Mouse (Mus musculus): ENCODE measurements around the gene Cbl. TPM values are rescaled to one million over a fixed set of nuclear protein-coding genes. Genes with fewer than 3 reads are reported as not detected.

The Cbl gene
- polyA plus RNA-seq, 1 experiment from 2014 or later: 4.9 TPM

- 6% methylated on average over 23 of the region's 23 CpGs for WGBS
- ATAC-seq (ENCODE audit: low FRiP score, low TSS enrichment) (peak; percentile 19), DNase-seq (ENCODE audit: low spot score) (no peak)
- peak overlapping the region; percentile 85 for H3K4me2 ChIP-seq (replicated peaks; ENCODE audit: low read depth)
- no peak for TF ChIP-seq EP300 (optimal IDR thresholded peaks at IDR 0.05)
- peak; percentile 47 for TF ChIP-seq CTCF (IDR thresholded peaks at IDR 0.05; ENCODE audit: low read depth)
- H3K9ac ChIP-seq (ENCODE audit: low read length): peak overlapping the region; percentile 94
- H3K9me3 ChIP-seq (ENCODE audit: control insufficient read depth, low read length): no peaks in the 10 kb centered on the region
- H3K27ac ChIP-seq (replicated peaks): peak overlapping the region; percentile 97
- H3K4me3 ChIP-seq (ENCODE audit: low read depth, low read length): peak overlapping the region; percentile 56
- H3K4me1 ChIP-seq (replicated peaks; ENCODE audit: control insufficient read depth, insufficient read depth): 0 out of 2 replicates have a peak, but pooled peaks cover 2% of the 10 kb centered on the region
- H3K36me3 ChIP-seq (ENCODE audit: control insufficient read depth, insufficient read depth, low read length): no peaks in the 10 kb centered on the region
- no peaks in the 10 kb centered on the region for H3K27me3 ChIP-seq (ENCODE audit: control insufficient read depth, insufficient read depth, low read length)
Observed at GRCm38 (mm10) chr9:44267319-44268026, 33.6 kb upstream of the Cbl start.

GRCm38 (mm10) chr9:44266478-44267226 lies 32.8 kb upstream of the Cbl start:
- H3K27ac ChIP-seq (replicated peaks): peak overlapping the region; percentile 97
- H3K4me1 ChIP-seq (replicated peaks; ENCODE audit: control insufficient read depth, insufficient read depth): 0 out of 2 replicates have a peak, but pooled peaks cover 2% of the 10 kb centered on the region
- H3K36me3 ChIP-seq (ENCODE audit: control insufficient read depth, insufficient read depth, low read length): no peaks in the 10 kb centered on the region
- H3K9ac ChIP-seq (ENCODE audit: low read length): peak overlapping the region; percentile 94; the same call in 1 of the 2 replicates
- H3K9me3 ChIP-seq (ENCODE audit: control insufficient read depth, low read length): no peaks in the 10 kb centered on the region
- DNase-seq (ENCODE audit: low spot score) (no peak), ATAC-seq (ENCODE audit: low FRiP score, low TSS enrichment) (no peak)
- WGBS: 38% methylated on average over 8 of the region's 8 CpGs
- no peaks in the 10 kb centered on the region for H3K27me3 ChIP-seq (ENCODE audit: control insufficient read depth, insufficient read depth, low read length)
- H3K4me2 ChIP-seq (replicated peaks; ENCODE audit: low read depth): peak overlapping the region; percentile 85
- no peak for TF ChIP-seq EP300 (optimal IDR thresholded peaks at IDR 0.05)
- peak overlapping the region; percentile 56 for H3K4me3 ChIP-seq (ENCODE audit: low read depth, low read length)

DNA sequence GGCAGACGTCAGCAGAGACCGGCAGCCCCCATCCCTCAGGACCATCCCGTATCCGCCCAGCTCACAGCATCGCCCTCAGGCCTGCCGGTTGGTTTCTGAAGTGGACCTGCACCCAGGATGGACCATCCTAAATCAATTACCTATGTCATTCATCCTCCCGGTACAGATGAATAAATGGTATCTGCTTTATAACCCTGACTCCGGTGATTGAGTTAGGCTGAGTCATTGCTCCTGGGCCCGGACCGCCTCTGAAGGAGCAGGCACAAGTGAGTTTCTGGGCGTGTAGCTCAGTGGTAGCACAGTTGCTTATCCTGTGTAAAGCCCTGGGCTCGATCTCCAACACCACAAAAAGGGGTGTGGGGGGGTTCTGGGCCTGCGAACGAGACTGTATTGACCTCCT lies 27.5 kb upstream of the Cbl start:
- Histone ChIP-seq H3K9me3 (ENCODE audit: control insufficient read depth, low read length) (no peaks in the 10 kb centered on the region), H3K27ac (replicated peaks) (no peak overlapping the region; the same call in 1 of the 2 replicates), H3K4me2 (replicated peaks; ENCODE audit: low read depth) (no peak overlapping the region), H3K4me3 (ENCODE audit: low read depth, low read length) (no peak overlapping the region), H3K36me3 (ENCODE audit: control insufficient read depth, insufficient read depth, low read length) (no peaks in the 10 kb centered on the region), H3K4me1 (replicated peaks; ENCODE audit: control insufficient read depth, insufficient read depth) (no peaks in the 10 kb centered on the region), H3K27me3 (ENCODE audit: control insufficient read depth, insufficient read depth, low read length) (no peaks in the 10 kb centered on the region), H3K9ac (ENCODE audit: low read length) (no peak overlapping the region)
- ATAC-seq (ENCODE audit: low FRiP score, low TSS enrichment): no peak
- DNase-seq (ENCODE audit: low spot score): no peak
- WGBS: 73% methylated on average over 14 of the region's 14 CpGs
- no peak for TF ChIP-seq EP300 (optimal IDR thresholded peaks at IDR 0.05)
- no peak for TF ChIP-seq CTCF (IDR thresholded peaks at IDR 0.05; ENCODE audit: low read depth)

- WGBS: 80% methylated on average over 10 of the region's 10 CpGs
- Histone ChIP-seq H3K4me2 (replicated peaks; ENCODE audit: low read depth) (no peak overlapping the region), H3K36me3 (ENCODE audit: control insufficient read depth, insufficient read depth, low read length) (no peaks in the 10 kb centered on the region), H3K27ac (replicated peaks) (no peak overlapping the region), H3K4me3 (ENCODE audit: low read depth, low read length) (no peak overlapping the region), H3K27me3 (ENCODE audit: control insufficient read depth, insufficient read depth, low read length) (no peaks in the 10 kb centered on the region), H3K4me1 (replicated peaks; ENCODE audit: control insufficient read depth, insufficient read depth) (no peaks in the 10 kb centered on the region), H3K9me3 (ENCODE audit: control insufficient read depth, low read length) (no peaks in the 10 kb centered on the region), H3K9ac (ENCODE audit: low read length) (no peak overlapping the region)
- ATAC-seq (ENCODE audit: low FRiP score, low TSS enrichment) (no peak), DNase-seq (ENCODE audit: low spot score) (no peak)
- TF ChIP-seq CTCF (IDR thresholded peaks at IDR 0.05; ENCODE audit: low read depth) (no peak), EP300 (optimal IDR thresholded peaks at IDR 0.05) (no peak)
Observed at GRCm38 (mm10) chr9:44259014-44259413, 25.2 kb upstream of the Cbl start.

GRCm38 (mm10) chr9:44256213-44256612 lies 22.4 kb upstream of the Cbl start:
- no peak overlapping the region for H3K4me2 ChIP-seq (replicated peaks; ENCODE audit: low read depth)
- no peak for TF ChIP-seq EP300 (optimal IDR thresholded peaks at IDR 0.05)
- no peak for TF ChIP-seq CTCF (IDR thresholded peaks at IDR 0.05; ENCODE audit: low read depth)
- H3K9me3 ChIP-seq (ENCODE audit: control insufficient read depth, low read length): no peaks in the 10 kb centered on the region
- H3K4me3 ChIP-seq (ENCODE audit: low read depth, low read length): no peak overlapping the region
- ATAC-seq (ENCODE audit: low FRiP score, low TSS enrichment): 0 out of 2 replicates have a peak, but pooled peaks have one; percentile 21
- H3K27me3 ChIP-seq (ENCODE audit: control insufficient read depth, insufficient read depth, low read length): no peaks in the 10 kb centered on the region
- WGBS: 79% methylated on average over 8 of the region's 8 CpGs
- no peak for DNase-seq (ENCODE audit: low spot score)
- H3K27ac ChIP-seq (replicated peaks): no peak overlapping the region
- no peaks in the 10 kb centered on the region for H3K36me3 ChIP-seq (ENCODE audit: control insufficient read depth, insufficient read depth, low read length)
- H3K4me1 ChIP-seq (replicated peaks; ENCODE audit: control insufficient read depth, insufficient read depth): no peaks in the 10 kb centered on the region
- H3K9ac ChIP-seq (ENCODE audit: low read length): no peak overlapping the region

DNA sequence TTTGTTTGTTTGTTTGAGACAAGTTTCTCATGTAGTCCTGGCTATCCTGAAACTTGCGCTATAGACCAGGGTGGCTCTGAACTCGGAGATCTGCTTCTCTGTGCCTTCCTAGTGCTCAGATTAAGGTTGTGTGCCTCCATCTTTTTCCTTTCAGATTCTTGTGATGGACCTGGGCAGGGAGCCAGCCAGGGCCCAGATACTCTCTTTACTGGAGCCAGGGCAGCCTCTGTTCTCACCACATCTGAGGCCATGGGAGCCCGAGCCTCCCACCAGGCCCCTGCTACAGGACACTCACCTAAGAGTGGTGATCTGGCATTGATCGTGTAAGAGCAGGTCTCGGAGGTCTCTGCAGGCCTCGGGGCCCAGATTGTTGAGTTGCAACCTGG lies 21.3 kb upstream of the Cbl start:
- Histone ChIP-seq H3K27ac (replicated peaks) (no peak overlapping the region), H3K4me2 (replicated peaks; ENCODE audit: low read depth) (no peak overlapping the region), H3K27me3 (ENCODE audit: control insufficient read depth, insufficient read depth, low read length) (no peaks in the 10 kb centered on the region), H3K4me1 (replicated peaks; ENCODE audit: control insufficient read depth, insufficient read depth) (no peaks in the 10 kb centered on the region), H3K4me3 (ENCODE audit: low read depth, low read length) (no peak overlapping the region), H3K36me3 (ENCODE audit: control insufficient read depth, insufficient read depth, low read length) (no peaks in the 10 kb centered on the region), H3K9ac (ENCODE audit: low read length) (no peak overlapping the region), H3K9me3 (ENCODE audit: control insufficient read depth, low read length) (no peaks in the 10 kb centered on the region)
- DNase-seq (ENCODE audit: low spot score): no peak
- TF ChIP-seq CTCF (IDR thresholded peaks at IDR 0.05; ENCODE audit: low read depth) (no peak), EP300 (optimal IDR thresholded peaks at IDR 0.05) (no peak)
- WGBS: 75% methylated on average over 6 of the region's 6 CpGs
- no peak for ATAC-seq (ENCODE audit: low FRiP score, low TSS enrichment)
